Mouse (Mus musculus) heart, embryonic 10.5 days (tissue): ENCODE measurements at regions not wholly inside any gene's neighbourhood (a gene's known extent, or its start where the extent isn't known, plus 50 kb on each side); places are given as distances from the start of the nearest gene placed in this dataset.

Experiments
- DNase-seq: peaks from one replicate; pipeline ENCODE4 v3.0.0-alpha.2; 2017; ENCODE audit warnings: low spot score
- H3K27ac ChIP-seq: fragments of 300-500 bp; sonication (generic); 2 replicates; pipeline ENCODE4 v1.5.1; 2016; ENCODE audit warnings: mild to moderate bottlenecking
- H3K27me3 ChIP-seq: fragments of 300-500 bp; sonication (generic); 2 replicates; pipeline ENCODE4 v1.6.1; 2016; ENCODE audit warnings: mild to moderate bottlenecking; ENCODE audit not compliant: poor library complexity, insufficient read depth, severe bottlenecking
- H3K36me3 ChIP-seq: fragments of 300-500 bp; sonication (generic); 2 replicates; pipeline ENCODE4 v1.6.1; 2016; ENCODE audit warnings: mild to moderate bottlenecking, moderate library complexity
- H3K4me1 ChIP-seq: fragments of 300-500 bp; sonication (generic); 2 replicates; pipeline ENCODE4 v1.6.1; 2016; ENCODE audit warnings: mild to moderate bottlenecking
- H3K4me3 ChIP-seq: fragments of 300-500 bp; sonication (generic); 2 replicates; pipeline ENCODE4 v1.5.1; 2016; ENCODE audit warnings: mild to moderate bottlenecking, moderate library complexity
- H3K9me3 ChIP-seq: fragments of 300-500 bp; sonication (generic); 2 replicates; pipeline ENCODE4 v1.6.1; 2016; ENCODE audit warnings: mild to moderate bottlenecking, moderate library complexity
- WGBS: fragments of 180-500 bp; shearing (Covaris S2); methylation state at CpG from one replicate; pipeline ENCODE4 v1.1.7; 2016; 5-methylcytosine and 5-hydroxymethylcytosine counted together

GRCm38 (mm10) chr9:88220360-88220759, 106.6 kb upstream of the Nt5e start:
- Histone ChIP-seq H3K4me3 (no peak overlapping the region), H3K27me3 (peaks cover 6% of the 10 kb centered on the region; the same call in 1 of the 2 replicates), H3K4me1 (no peaks in the 10 kb centered on the region), H3K9me3 (no peaks in the 10 kb centered on the region), H3K27ac (no peak overlapping the region), H3K36me3 (no peaks in the 10 kb centered on the region)
- no peak for DNase-seq
- WGBS = 73% methylated on average over 3 of the region's 3 CpGs

- DNase-seq = no peak
- no peaks in the 10 kb centered on the region for H3K36me3 ChIP-seq
- H3K4me3 ChIP-seq = no peak overlapping the region
- H3K9me3 ChIP-seq = no peaks in the 10 kb centered on the region
- WGBS = 86% methylated on average over 14 of the region's 14 CpGs
- peaks cover 6% of the 10 kb centered on the region; the same call in 1 of the 2 replicates for H3K27me3 ChIP-seq
- H3K4me1 ChIP-seq = no peaks in the 10 kb centered on the region
- no peak overlapping the region for H3K27ac ChIP-seq
Observed at GRCm38 (mm10) chr9:88221276-88221675, 105.7 kb upstream of the Nt5e start.

GRCm38 (mm10) chr9:88221850-88222353, 105.1 kb upstream of the Nt5e start:
- DNase-seq = no peak
- H3K4me3 ChIP-seq = no peak overlapping the region
- 29% methylated on average over 7 of the region's 7 CpGs for WGBS
- H3K9me3 ChIP-seq = no peaks in the 10 kb centered on the region
- no peaks in the 10 kb centered on the region for H3K36me3 ChIP-seq
- no peak overlapping the region for H3K27ac ChIP-seq
- H3K27me3 ChIP-seq = peaks cover 6% of the 10 kb centered on the region; the same call in 1 of the 2 replicates
- no peaks in the 10 kb centered on the region for H3K4me1 ChIP-seq

- Histone ChIP-seq H3K4me1 (peaks cover 10% of the 10 kb centered on the region; the same call in 1 of the 2 replicates), H3K4me3 (no peak overlapping the region), H3K9me3 (no peaks in the 10 kb centered on the region), H3K27me3 (no peaks in the 10 kb centered on the region), H3K36me3 (no peaks in the 10 kb centered on the region), H3K27ac (no peak overlapping the region)
- no peak for DNase-seq
- 66% methylated on average over 2 of the region's 2 CpGs for WGBS
Observed at GRCm38 (mm10) chr9:88237126-88237525, 89.9 kb upstream of the Nt5e start.

- WGBS = 73% methylated on average over 5 of the region's 5 CpGs
- Histone ChIP-seq H3K9me3 (no peaks in the 10 kb centered on the region), H3K36me3 (no peaks in the 10 kb centered on the region), H3K27me3 (no peaks in the 10 kb centered on the region), H3K27ac (no peak overlapping the region), H3K4me3 (no peak overlapping the region), H3K4me1 (peaks cover 10% of the 10 kb centered on the region; the same call in 1 of the 2 replicates)
- DNase-seq = no peak
Observed at GRCm38 (mm10) chr9:88238346-88238745, 88.7 kb upstream of the Nt5e start.

- Histone ChIP-seq H3K9me3 (no peaks in the 10 kb centered on the region), H3K27me3 (no peaks in the 10 kb centered on the region), H3K27ac (peak overlapping the region; percentile 88), H3K4me3 (peak overlapping the region; percentile 57), H3K36me3 (no peaks in the 10 kb centered on the region), H3K4me1 (peaks cover 10% of the 10 kb centered on the region; the same call in 1 of the 2 replicates)
- WGBS = 14% methylated on average over 4 of the region's 4 CpGs
- DNase-seq = peak; percentile 80
Observed at GRCm38 (mm10) chr9:88240740-88241139, 86.3 kb upstream of the Nt5e start.

- DNase-seq = peak; percentile 91
- H3K4me1 ChIP-seq = peaks cover 10% of the 10 kb centered on the region; the same call in 1 of the 2 replicates
- H3K36me3 ChIP-seq = no peaks in the 10 kb centered on the region
- no peaks in the 10 kb centered on the region for H3K9me3 ChIP-seq
- peak overlapping the region; percentile 57 for H3K4me3 ChIP-seq
- 6% methylated on average over 18 of the region's 18 CpGs for WGBS
- H3K27me3 ChIP-seq = no peaks in the 10 kb centered on the region
- peak overlapping the region; percentile 88 for H3K27ac ChIP-seq
Observed at GRCm38 (mm10) chr9:88241203-88241995, 85.6 kb upstream of the Nt5e start.

- H3K36me3 ChIP-seq = no peaks in the 10 kb centered on the region
- DNase-seq = no peak
- 88% methylated on average over 7 of the region's 7 CpGs for WGBS
- H3K9me3 ChIP-seq = no peaks in the 10 kb centered on the region
- no peak overlapping the region for H3K27ac ChIP-seq
- H3K27me3 ChIP-seq = no peaks in the 10 kb centered on the region
- H3K4me1 ChIP-seq = peaks cover 10% of the 10 kb centered on the region; the same call in 1 of the 2 replicates
- H3K4me3 ChIP-seq = no peak overlapping the region
Observed at GRCm38 (mm10) chr9:88242530-88242929, 84.5 kb upstream of the Nt5e start.

- Histone ChIP-seq H3K9me3 (no peaks in the 10 kb centered on the region), H3K27me3 (no peaks in the 10 kb centered on the region), H3K4me3 (no peak overlapping the region), H3K4me1 (peaks cover 10% of the 10 kb centered on the region; the same call in 1 of the 2 replicates), H3K27ac (no peak overlapping the region), H3K36me3 (no peaks in the 10 kb centered on the region)
- DNase-seq = no peak
- 73% methylated on average over 3 of the region's 3 CpGs for WGBS
Observed at GRCm38 (mm10) chr9:88244492-88244891, 82.5 kb upstream of the Nt5e start.

- no peaks in the 10 kb centered on the region for H3K36me3 ChIP-seq
- H3K27ac ChIP-seq = no peak overlapping the region
- H3K4me1 ChIP-seq = no peaks in the 10 kb centered on the region
- 73% methylated on average over 7 of the region's 7 CpGs for WGBS
- no peaks in the 10 kb centered on the region for H3K27me3 ChIP-seq
- H3K4me3 ChIP-seq = no peak overlapping the region
- H3K9me3 ChIP-seq = no peaks in the 10 kb centered on the region
- DNase-seq = no peak
Observed at GRCm38 (mm10) chr9:88255948-88256347, 71.0 kb upstream of the Nt5e start.

- H3K4me1 ChIP-seq = no peaks in the 10 kb centered on the region
- no peaks in the 10 kb centered on the region for H3K36me3 ChIP-seq
- no peaks in the 10 kb centered on the region for H3K9me3 ChIP-seq
- no peaks in the 10 kb centered on the region for H3K27me3 ChIP-seq
- H3K4me3 ChIP-seq = no peak overlapping the region
- no peak for DNase-seq
- H3K27ac ChIP-seq = no peak overlapping the region
- WGBS = 72% methylated on average over 4 of the region's 4 CpGs
Observed at GRCm38 (mm10) chr9:88259627-88260026, 67.4 kb upstream of the Nt5e start.

GRCm38 (mm10) chr9:88260072-88260635, 66.8 kb upstream of the Nt5e start:
- DNase-seq = no peak

GRCm38 (mm10) chr9:88262461-88262860, 64.5 kb upstream of the Nt5e start:
- DNase-seq = no peak
- no peaks in the 10 kb centered on the region for H3K9me3 ChIP-seq
- 67% methylated on average over 3 of the region's 3 CpGs for WGBS
- no peaks in the 10 kb centered on the region for H3K4me1 ChIP-seq
- no peak overlapping the region for H3K27ac ChIP-seq
- no peaks in the 10 kb centered on the region for H3K27me3 ChIP-seq
- H3K36me3 ChIP-seq = no peaks in the 10 kb centered on the region
- no peak overlapping the region for H3K4me3 ChIP-seq

More at GRCm38 (mm10) chr9:88260072-88260635, 66.8 kb upstream of the Nt5e start:
- 63% methylated on average over 2 of the region's 2 CpGs for WGBS
- Histone ChIP-seq H3K9me3 (no peaks in the 10 kb centered on the region), H3K4me3 (no peak overlapping the region), H3K27me3 (no peaks in the 10 kb centered on the region), H3K27ac (no peak overlapping the region), H3K4me1 (no peaks in the 10 kb centered on the region), H3K36me3 (no peaks in the 10 kb centered on the region)
